Mouse (Mus musculus): ENCODE data around the gene Hist1h4k. TPM values are rescaled to one million over a fixed set of nuclear protein-coding genes. Genes with fewer than 3 reads are reported as not detected.

The Hist1h4k gene
- total RNA-seq, 1 experiment = 2,674 TPM

- H3K9me3 ChIP-seq (ENCODE audit: control insufficient read depth, insufficient read depth, low read depth, low read length) = no peaks in the 10 kb centered on the region
- TF ChIP-seq ZC3H11A (IDR thresholded peaks at IDR 0.05; ENCODE audit: borderline replicate concordance, low read depth, low read length) (no peak), HCFC1 (IDR thresholded peaks at IDR 0.05; ENCODE audit: borderline replicate concordance, insufficient read depth, low read length) (0 out of 2 replicates have a peak, but pooled peaks have one; percentile 24), ZNF384 (IDR thresholded peaks at IDR 0.05; ENCODE audit: low read depth, low read length) (peak; percentile 67; the same call in 1 of the 2 replicates), MAFK (IDR thresholded peaks at IDR 0.05; ENCODE audit: insufficient read depth, low read depth, low read length) (peak; percentile 83), CHD2 (IDR thresholded peaks at IDR 0.05; ENCODE audit: low read depth, low read length) (no peak)
- H3K27ac ChIP-seq (ENCODE audit: insufficient read depth, low read depth, low read length, poor library complexity, severe bottlenecking) = no peak overlapping the region
- in situ Hi-C loops (cut with MboI; ENCODE audit: low sequenced_read_pairs in 2 of 2, unreplicated experiment in 2 of 2) = loop anchor here in 1 of 2 experiments (25.0 kb wide), 1 partner anchor 549 kb away; no protein-coding TSS in a partner anchor
- H3K4me3 ChIP-seq (ENCODE audit: insufficient read depth in 1 of 2, low read depth in 1 of 2, low read length in 2 of 2, poor library complexity in 1 of 2, severe bottlenecking in 1 of 2) = peak overlapping the region; percentile 73 to 89
- peaks cover 0 to 4% of the 10 kb centered on the region in 2 experiments; a peak in 1 of 4 replicates for H3K4me1 ChIP-seq (ENCODE audit: control insufficient read depth in 2 of 2, insufficient read depth in 2 of 2, low read length in 2 of 2, poor library complexity in 1 of 2)
- DNase-seq (ENCODE audit: low read depth, low spot score) = peak; percentile 40
- no peak overlapping the region; the same call in 1 of the 2 replicates for H3K9ac ChIP-seq (ENCODE audit: insufficient read depth, low read depth, low read length, poor library complexity, severe bottlenecking)
- H3K36me3 ChIP-seq (ENCODE audit: control insufficient read depth, insufficient read depth, low read length, poor library complexity, severe bottlenecking) = no peaks in the 10 kb centered on the region
Observed at GRCm38 (mm10) chr13:21710821-21711525, 39.3 kb downstream of the Hist1h4k start.

- H3K27ac ChIP-seq (ENCODE audit: insufficient read depth, low read depth, low read length, poor library complexity, severe bottlenecking) = no peak overlapping the region
- peak overlapping the region; percentile 85 for H3K9ac ChIP-seq (ENCODE audit: insufficient read depth, low read depth, low read length, poor library complexity, severe bottlenecking)
- in situ Hi-C loops (cut with MboI; ENCODE audit: low sequenced_read_pairs in 2 of 2, unreplicated experiment in 2 of 2) = loop anchor here in 1 of 2 experiments (25.0 kb wide), 1 partner anchor 548 kb away; no protein-coding TSS in a partner anchor
- TF ChIP-seq ZC3H11A (IDR thresholded peaks at IDR 0.05; ENCODE audit: borderline replicate concordance, low read depth, low read length) (no peak), HCFC1 (IDR thresholded peaks at IDR 0.05; ENCODE audit: borderline replicate concordance, insufficient read depth, low read length) (no peak), MAFK (IDR thresholded peaks at IDR 0.05; ENCODE audit: insufficient read depth, low read depth, low read length) (peak; percentile 86)
- H3K36me3 ChIP-seq (ENCODE audit: control insufficient read depth, insufficient read depth, low read length, poor library complexity, severe bottlenecking) = no peaks in the 10 kb centered on the region
- peaks cover 0 to 4% of the 10 kb centered on the region in 2 experiments; a peak in 1 of 4 replicates for H3K4me1 ChIP-seq (ENCODE audit: control insufficient read depth in 2 of 2, insufficient read depth in 2 of 2, low read length in 2 of 2, poor library complexity in 1 of 2)
- peak overlapping the region; percentile 89 to 96 for H3K4me3 ChIP-seq (ENCODE audit: insufficient read depth in 1 of 2, low read depth in 1 of 2, low read length in 2 of 2, poor library complexity in 1 of 2, severe bottlenecking in 1 of 2)
- peak; percentile 82 for DNase-seq (ENCODE audit: low read depth, low spot score)
- H3K9me3 ChIP-seq (ENCODE audit: control insufficient read depth, insufficient read depth, low read depth, low read length) = no peaks in the 10 kb centered on the region
Observed at GRCm38 (mm10) chr13:21710031-21710711, 40.1 kb downstream of the Hist1h4k start.

GRCm38 (mm10) chr13:21706669-21707068 is 43.6 kb downstream of the Hist1h4k start:
- Histone ChIP-seq H3K4me3 (ENCODE audit: insufficient read depth in 1 of 2, low read depth in 1 of 2, low read length in 2 of 2, poor library complexity in 1 of 2, severe bottlenecking in 1 of 2) (no peak overlapping the region), H3K4me1 (ENCODE audit: control insufficient read depth in 2 of 2, insufficient read depth in 2 of 2, low read length in 2 of 2, poor library complexity in 1 of 2) (peaks cover 0 to 4% of the 10 kb centered on the region in 2 experiments; a peak in 1 of 4 replicates), H3K36me3 (ENCODE audit: control insufficient read depth, insufficient read depth, low read length, poor library complexity, severe bottlenecking) (no peaks in the 10 kb centered on the region), H3K27ac (ENCODE audit: insufficient read depth, low read depth, low read length, poor library complexity, severe bottlenecking) (no peak overlapping the region), H3K9me3 (ENCODE audit: control insufficient read depth, insufficient read depth, low read depth, low read length) (no peaks in the 10 kb centered on the region), H3K9ac (ENCODE audit: insufficient read depth, low read depth, low read length, poor library complexity, severe bottlenecking) (no peak overlapping the region)
- in situ Hi-C loops (cut with MboI; ENCODE audit: low sequenced_read_pairs in 2 of 2, unreplicated experiment in 2 of 2) = loop anchor here in 1 of 2 experiments (25.0 kb wide), 1 partner anchor 544 kb away; no protein-coding TSS in a partner anchor
- TF ChIP-seq HCFC1 (IDR thresholded peaks at IDR 0.05; ENCODE audit: borderline replicate concordance, insufficient read depth, low read length) = no peak
- no peak for TF ChIP-seq CHD2 (IDR thresholded peaks at IDR 0.05; ENCODE audit: low read depth, low read length)
- peak; percentile 93 for TF ChIP-seq MAFK (IDR thresholded peaks at IDR 0.05; ENCODE audit: insufficient read depth, low read depth, low read length)
- TF ChIP-seq ZC3H11A (IDR thresholded peaks at IDR 0.05; ENCODE audit: borderline replicate concordance, low read depth, low read length) = no peak
- no peak for TF ChIP-seq ZNF384 (IDR thresholded peaks at IDR 0.05; ENCODE audit: low read depth, low read length)
- DNase-seq (ENCODE audit: low read depth, low spot score) = no peak

Other genes starting within 250 kb of the Hist1h4k start
- gene Gm11273, start 249.1 kb downstream of the Hist1h4k start, total RNA-seq (2012; rRNA removed) = 23.4 and 35.7 TPM in 2 replicates
- 9.2 and 16.1 TPM in 2 replicates for gene Zkscan8, start 219.4 kb downstream of the Hist1h4k start, total RNA-seq (2012; rRNA removed)
- gene Olfr1366, start 207.7 kb downstream of the Hist1h4k start, total RNA-seq (2012; rRNA removed) = not detected in 2 replicates
- not detected in 2 replicates for gene Olfr1535, start 190.6 kb downstream of the Hist1h4k start, total RNA-seq (2012; rRNA removed)
- gene Olfr1364, start 168.7 kb downstream of the Hist1h4k start, total RNA-seq (2012; rRNA removed) = not detected in 2 replicates
- gene Olfr1362, start 136.5 kb downstream of the Hist1h4k start, total RNA-seq (2012; rRNA removed) = not detected in 2 replicates
- 0.13 TPM in 1 of 2 replicates, not detected in the other for gene Olfr11, start 108.0 kb downstream of the Hist1h4k start, total RNA-seq (2012; rRNA removed)
- not detected in 2 replicates for gene Olfr1361, start 87.1 kb downstream of the Hist1h4k start, total RNA-seq (2012; rRNA removed)
- gene Olfr1360, start 73.1 kb downstream of the Hist1h4k start, total RNA-seq (2012; rRNA removed) = not detected in 2 replicates
- gene Olfr1359, start 52.4 kb downstream of the Hist1h4k start, total RNA-seq (2012; rRNA removed) = not detected in 2 replicates
- 1,275 and 1,694 TPM in 2 replicates for gene Hist1h2bl, start 34.4 kb downstream of the Hist1h4k start, total RNA-seq (2012; rRNA removed)
- gene Hist1h2ai, start 34.1 kb downstream of the Hist1h4k start, total RNA-seq (2012; rRNA removed) = 1,685 and 2,304 TPM in 2 replicates
- 2,227 and 2,394 TPM in 2 replicates for gene Hist1h3h, start 32.8 kb downstream of the Hist1h4k start, total RNA-seq (2012; rRNA removed)
- 468 and 757 TPM in 2 replicates for gene Hist1h2bm, start 28.5 kb downstream of the Hist1h4k start, total RNA-seq (2012; rRNA removed)
- gene Hist1h4j, start 15.4 kb downstream of the Hist1h4k start, total RNA-seq (2012; rRNA removed) = 158 and 260 TPM in 2 replicates
- 1,029 and 1,218 TPM in 2 replicates for gene Hist1h2ak, start 3.3 kb upstream of the Hist1h4k start, total RNA-seq (2012; rRNA removed)
- gene Hist1h2bn, start 3.6 kb upstream of the Hist1h4k start, total RNA-seq (2012; rRNA removed) = 306 and 496 TPM in 2 replicates
- 619 and 849 TPM in 2 replicates for gene Hist1h1b, start 30.1 kb upstream of the Hist1h4k start, total RNA-seq (2012; rRNA removed)
- gene Hist1h3i, start 32.9 kb upstream of the Hist1h4k start, total RNA-seq (2012; rRNA removed) = 874 and 1,089 TPM in 2 replicates
- 657 and 889 TPM in 2 replicates for gene Hist1h2an, start 36.7 kb upstream of the Hist1h4k start, total RNA-seq (2012; rRNA removed)
- gene Hist1h2bp, start 37.0 kb upstream of the Hist1h4k start, total RNA-seq (2012; rRNA removed) = 634 and 879 TPM in 2 replicates
- gene Hist1h2bq, start 59.7 kb upstream of the Hist1h4k start, total RNA-seq (2012; rRNA removed) = 1,775 and 2,433 TPM in 2 replicates
- 669 TPM in 1 of 2 replicates, not detected in the other for gene Hist1h2ao, start 60.0 kb upstream of the Hist1h4k start, total RNA-seq (2012; rRNA removed)
- gene Hist1h4m, start 61.2 kb upstream of the Hist1h4k start, total RNA-seq (2012; rRNA removed) = 9.8 and 22.8 TPM in 2 replicates
- 2,365 and 3,405 TPM in 2 replicates for gene Hist1h4n, start 81.7 kb upstream of the Hist1h4k start, total RNA-seq (2012; rRNA removed)
- 3,404 and 3,578 TPM in 2 replicates for gene Hist1h2ap, start 83.0 kb upstream of the Hist1h4k start, total RNA-seq (2012; rRNA removed)
- 1,712 and 2,111 TPM in 2 replicates for gene Hist1h2br, start 83.2 kb upstream of the Hist1h4k start, total RNA-seq (2012; rRNA removed)
- gene Zfp184, start 194.6 kb upstream of the Hist1h4k start, total RNA-seq (2012; rRNA removed) = 5.4 and 6.2 TPM in 2 replicates
- 0.26 and 0.31 TPM in 2 replicates for gene Pom121l2, start 230.7 kb upstream of the Hist1h4k start, total RNA-seq (2012; rRNA removed)